Mouse (Mus musculus): ENCODE measurements at regions not wholly inside any gene's neighbourhood (a gene's known extent, or its start where the extent isn't known, plus 50 kb on each side); places are given as distances from the start of the nearest gene placed in this dataset.
"Not testable (repeated sequence)": the region's sequence is repeated elsewhere in the genome, so short reads cannot be mapped to it uniquely, and the experiment has no call there.

- no peak for DNase-seq (ENCODE audit: low spot score)
- no peak overlapping the region for H3K4me2 ChIP-seq (ENCODE audit: low read depth, low read length)
- H3K9ac ChIP-seq (ENCODE audit: low read depth, low read length): no peak overlapping the region
- H3K4me3 ChIP-seq (ENCODE audit: low read depth, low read length): no peak overlapping the region
- peaks cover 27% of the 10 kb centered on the region for H3K4me1 ChIP-seq (ENCODE audit: control insufficient read depth, insufficient read depth, low read length)
- no peak for ATAC-seq (ENCODE audit: low read depth)
- 80% methylated on average over 1 of the region's 1 CpGs for WGBS
- H3K27me3 ChIP-seq (replicated peaks; ENCODE audit: control insufficient read depth, insufficient read depth, low read length): no peaks in the 10 kb centered on the region
- H3K36me3 ChIP-seq (ENCODE audit: control insufficient read depth, insufficient read depth, low read length): no peaks in the 10 kb centered on the region
- H3K9me3 ChIP-seq (ENCODE audit: control insufficient read depth, low read length): no peaks in the 10 kb centered on the region
- H3K27ac ChIP-seq (replicated peaks; ENCODE audit: low read depth, low read length): no peak overlapping the region
These were observed 276.3 kb upstream of the Arglu1 start for GRCm38 (mm10) chr8:8966658-8967048.

GRCm38 (mm10) chr8:8965983-8966657, 275.8 kb upstream of the Arglu1 start:
- Histone ChIP-seq H3K36me3 (ENCODE audit: control insufficient read depth, insufficient read depth, low read length) (no peaks in the 10 kb centered on the region), H3K9me3 (ENCODE audit: control insufficient read depth, low read length) (no peaks in the 10 kb centered on the region), H3K4me2 (ENCODE audit: low read depth, low read length) (no peak overlapping the region), H3K9ac (ENCODE audit: low read depth, low read length) (no peak overlapping the region), H3K4me1 (ENCODE audit: control insufficient read depth, insufficient read depth, low read length) (peaks cover 27% of the 10 kb centered on the region), H3K27ac (replicated peaks; ENCODE audit: low read depth, low read length) (no peak overlapping the region), H3K27me3 (replicated peaks; ENCODE audit: control insufficient read depth, insufficient read depth, low read length) (no peaks in the 10 kb centered on the region), H3K4me3 (ENCODE audit: low read depth, low read length) (no peak overlapping the region)
- ATAC-seq (ENCODE audit: low read depth) (peak; percentile 77), DNase-seq (ENCODE audit: low spot score) (peak; percentile 74)
- 12% methylated on average over 10 of the region's 10 CpGs for WGBS

DNA sequence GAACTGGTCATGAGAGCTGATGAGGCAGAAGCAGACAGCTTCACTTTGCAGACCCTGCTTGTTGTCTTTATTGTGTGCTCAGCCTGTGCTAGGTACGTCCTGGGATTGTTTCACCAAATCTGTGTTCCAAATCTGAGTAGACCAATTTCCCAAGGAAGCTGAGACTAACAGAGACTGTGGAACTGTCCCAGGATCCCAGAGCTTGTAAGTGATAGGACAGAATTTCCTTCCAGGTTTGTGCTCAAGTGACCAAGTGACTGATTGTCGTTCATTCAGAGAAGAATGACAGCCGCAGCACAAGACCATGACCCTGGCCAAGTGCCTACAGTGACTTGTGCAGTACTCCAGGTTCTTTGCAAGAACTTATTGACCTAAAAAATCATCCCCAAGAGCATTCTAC, 269.9 kb upstream of the Arglu1 start:
- 84% methylated on average over 3 of the region's 3 CpGs for whole genome bisulfite sequencing
- H3K9me3 ChIP-seq (ENCODE audit: control insufficient read depth, low read length): no peaks in the 10 kb centered on the region
- ATAC-seq (ENCODE audit: low read depth): no peak

DNA sequence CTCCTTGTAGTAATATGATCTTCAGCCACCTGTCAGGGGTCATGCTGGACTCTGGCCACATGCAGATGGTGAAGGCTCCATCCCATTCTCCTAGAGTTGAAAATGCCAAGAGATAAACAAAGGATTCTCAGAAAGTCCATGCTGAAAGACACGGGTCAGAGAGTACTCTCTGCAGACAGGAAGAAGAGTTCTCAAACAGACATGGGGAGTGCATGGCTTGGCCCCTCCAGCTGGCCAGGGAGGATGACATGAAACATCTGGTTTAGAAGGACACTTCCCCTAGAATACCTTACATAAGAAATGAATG, 269.4 kb upstream of the Arglu1 start:
- H3K27ac ChIP-seq (replicated peaks; ENCODE audit: low read depth, low read length): no peak overlapping the region
- H3K4me1 ChIP-seq (ENCODE audit: control insufficient read depth, insufficient read depth, low read length): no peaks in the 10 kb centered on the region
- DNase-seq (ENCODE audit: low spot score): no peak
- WGBS: 42% methylated on average over 1 of the region's 1 CpGs
- no peaks in the 10 kb centered on the region for H3K36me3 ChIP-seq (ENCODE audit: control insufficient read depth, insufficient read depth, low read length)
- no peak overlapping the region for H3K4me3 ChIP-seq (ENCODE audit: low read depth, low read length)
- ATAC-seq (ENCODE audit: low read depth): no peak
- H3K27me3 ChIP-seq (replicated peaks; ENCODE audit: control insufficient read depth, insufficient read depth, low read length): no peaks in the 10 kb centered on the region
- H3K4me2 ChIP-seq (ENCODE audit: low read depth, low read length): no peak overlapping the region
- H3K9ac ChIP-seq (ENCODE audit: low read depth, low read length): no peak overlapping the region
- H3K9me3 ChIP-seq (ENCODE audit: control insufficient read depth, low read length): no peaks in the 10 kb centered on the region

More for the DNA sequence above, 269.9 kb upstream of the Arglu1 start:
- no peaks in the 10 kb centered on the region for H3K4me1 ChIP-seq (ENCODE audit: control insufficient read depth, insufficient read depth, low read length)
- H3K4me2 ChIP-seq (ENCODE audit: low read depth, low read length): no peak overlapping the region
- H3K27ac ChIP-seq (replicated peaks; ENCODE audit: low read depth, low read length): no peak overlapping the region
- no peak overlapping the region for H3K9ac ChIP-seq (ENCODE audit: low read depth, low read length)
- H3K36me3 ChIP-seq (ENCODE audit: control insufficient read depth, insufficient read depth, low read length): no peaks in the 10 kb centered on the region
- no peak overlapping the region for H3K4me3 ChIP-seq (ENCODE audit: low read depth, low read length)
- DNase-seq (ENCODE audit: low spot score): no peak
- H3K27me3 ChIP-seq (replicated peaks; ENCODE audit: control insufficient read depth, insufficient read depth, low read length): no peaks in the 10 kb centered on the region

GRCm38 (mm10) chr8:8959021-8959786, 268.9 kb upstream of the Arglu1 start:
- WGBS: 80% methylated on average over 8 of the region's 8 CpGs
- no peaks in the 10 kb centered on the region; the same call in 1 of the 2 replicates for H3K9me3 ChIP-seq (ENCODE audit: control insufficient read depth, low read length)
- no peak overlapping the region for H3K4me2 ChIP-seq (ENCODE audit: low read depth, low read length)
- no peak overlapping the region for H3K4me3 ChIP-seq (ENCODE audit: low read depth, low read length)
- no peaks in the 10 kb centered on the region for H3K4me1 ChIP-seq (ENCODE audit: control insufficient read depth, insufficient read depth, low read length)
- no peaks in the 10 kb centered on the region for H3K36me3 ChIP-seq (ENCODE audit: control insufficient read depth, insufficient read depth, low read length)
- DNase-seq (ENCODE audit: low spot score) (no peak), ATAC-seq (ENCODE audit: low read depth) (no peak)
- H3K27ac ChIP-seq (replicated peaks; ENCODE audit: low read depth, low read length): no peak overlapping the region
- H3K9ac ChIP-seq (ENCODE audit: low read depth, low read length): no peak overlapping the region
- no peaks in the 10 kb centered on the region for H3K27me3 ChIP-seq (replicated peaks; ENCODE audit: control insufficient read depth, insufficient read depth, low read length)

DNA sequence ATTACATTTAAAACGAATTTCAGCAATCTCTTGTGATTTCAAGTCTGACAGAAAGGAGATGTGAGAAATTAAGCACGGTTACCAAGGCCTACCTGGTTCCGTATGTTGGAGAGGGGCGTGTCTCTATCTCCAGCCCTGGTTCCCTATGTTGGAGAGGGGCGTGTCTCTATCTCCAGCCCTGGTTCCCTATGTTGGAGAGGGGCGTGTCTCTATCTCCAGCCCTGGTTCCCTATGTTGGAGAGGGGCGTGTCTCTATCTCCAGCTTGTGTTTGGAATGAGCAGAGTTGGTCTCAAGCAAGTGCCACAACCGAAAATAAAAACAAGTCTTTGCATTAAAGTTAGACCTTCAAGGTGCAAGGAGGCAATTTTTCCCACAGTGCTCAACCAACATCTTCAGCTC, 267.8 kb upstream of the Arglu1 start:
- H3K27me3 ChIP-seq (replicated peaks; ENCODE audit: control insufficient read depth, insufficient read depth, low read length); H3K27ac ChIP-seq (replicated peaks; ENCODE audit: low read depth, low read length); H3K9ac ChIP-seq (ENCODE audit: low read depth, low read length); ATAC-seq (ENCODE audit: low read depth); H3K4me2 ChIP-seq (ENCODE audit: low read depth, low read length); H3K4me3 ChIP-seq (ENCODE audit: low read depth, low read length); H3K4me1 ChIP-seq (ENCODE audit: control insufficient read depth, insufficient read depth, low read length); DNase-seq (ENCODE audit: low spot score); H3K9me3 ChIP-seq (ENCODE audit: control insufficient read depth, low read length); H3K36me3 ChIP-seq (ENCODE audit: control insufficient read depth, insufficient read depth, low read length): not testable (repeated sequence)
- 75% methylated on average over 8 of the region's 8 CpGs for WGBS

DNA sequence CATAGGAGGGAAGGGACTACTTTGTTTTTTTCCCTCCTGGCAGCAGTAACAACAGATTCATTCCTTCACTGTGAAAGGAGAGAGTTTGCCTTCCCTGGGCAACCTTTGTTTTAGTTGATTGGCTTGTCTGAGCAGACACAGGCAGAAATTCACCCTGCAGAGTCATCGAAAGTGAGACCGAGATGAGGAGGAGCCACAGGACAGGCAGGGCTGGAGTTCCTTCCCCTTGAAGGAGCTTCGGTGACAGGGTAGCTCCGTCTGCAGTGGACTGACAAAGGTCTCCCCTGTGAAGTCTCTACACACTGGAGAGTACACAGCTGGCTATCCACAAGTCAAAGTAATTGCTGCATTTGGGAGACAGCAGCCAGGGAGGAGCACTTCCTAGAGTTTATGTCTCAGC, 261.9 kb upstream of the Arglu1 start:
- no peaks in the 10 kb centered on the region for H3K27me3 ChIP-seq (replicated peaks; ENCODE audit: control insufficient read depth, insufficient read depth, low read length)
- no peak overlapping the region for H3K9ac ChIP-seq (ENCODE audit: low read depth, low read length)
- H3K36me3 ChIP-seq (ENCODE audit: control insufficient read depth, insufficient read depth, low read length): no peaks in the 10 kb centered on the region
- H3K4me3 ChIP-seq (ENCODE audit: low read depth, low read length): no peak overlapping the region
- DNase-seq (ENCODE audit: low spot score) (no peak), ATAC-seq (ENCODE audit: low read depth) (no peak)
- WGBS: 15% methylated on average over 4 of the region's 4 CpGs
- no peak overlapping the region for H3K27ac ChIP-seq (replicated peaks; ENCODE audit: low read depth, low read length)
- H3K4me2 ChIP-seq (ENCODE audit: low read depth, low read length): no peak overlapping the region
- H3K9me3 ChIP-seq (ENCODE audit: control insufficient read depth, low read length): no peaks in the 10 kb centered on the region; the same call in 1 of the 2 replicates
- H3K4me1 ChIP-seq (ENCODE audit: control insufficient read depth, insufficient read depth, low read length): peaks cover 11% of the 10 kb centered on the region; the same call in 1 of the 2 replicates

DNA sequence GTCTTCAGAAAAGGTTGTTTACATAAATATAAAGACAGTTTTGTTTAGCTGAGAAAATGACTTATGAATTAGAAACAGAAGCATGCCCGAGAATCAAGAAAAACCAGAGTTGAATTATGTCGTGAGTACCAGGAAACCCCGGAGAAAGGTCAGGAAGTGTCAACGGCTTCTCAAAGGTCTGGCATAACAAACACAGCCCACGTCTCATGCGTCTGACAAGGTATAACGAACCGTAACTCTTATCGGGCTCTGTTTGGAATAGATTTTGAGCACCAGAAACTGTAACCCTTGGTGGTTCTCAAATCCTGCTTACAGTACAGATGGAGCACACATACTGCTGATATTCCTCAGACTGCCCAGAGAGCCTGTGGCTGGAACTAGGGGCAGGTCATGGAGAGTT, 260.9 kb upstream of the Arglu1 start:
- Histone ChIP-seq H3K4me3 (ENCODE audit: low read depth, low read length) (no peak overlapping the region), H3K9me3 (ENCODE audit: control insufficient read depth, low read length) (no peaks in the 10 kb centered on the region; the same call in 1 of the 2 replicates), H3K27ac (replicated peaks; ENCODE audit: low read depth, low read length) (no peak overlapping the region), H3K9ac (ENCODE audit: low read depth, low read length) (no peak overlapping the region), H3K36me3 (ENCODE audit: control insufficient read depth, insufficient read depth, low read length) (no peaks in the 10 kb centered on the region), H3K4me2 (ENCODE audit: low read depth, low read length) (no peak overlapping the region), H3K27me3 (replicated peaks; ENCODE audit: control insufficient read depth, insufficient read depth, low read length) (no peaks in the 10 kb centered on the region), H3K4me1 (ENCODE audit: control insufficient read depth, insufficient read depth, low read length) (peaks cover 11% of the 10 kb centered on the region; the same call in 1 of the 2 replicates)
- WGBS: 16% methylated on average over 9 of the region's 9 CpGs
- ATAC-seq (ENCODE audit: low read depth): no peak
- peak; percentile 45 for DNase-seq (ENCODE audit: low spot score)

Data from embryonic facial prominence, embryonic 14.5 days (tissue).